Mouse (Mus musculus): ENCODE results near the gene Slc22a6. TPM values are rescaled to one million over a fixed set of nuclear protein-coding genes. Genes with fewer than 3 reads are reported as not detected.

Slc22a6 gene
- not detected for total RNA-seq (2021)
- long read RNA-seq, experiment 1 = 0 reads
- long read RNA-seq, experiment 2 = 0 reads

GRCm38 (mm10) chr19:8617904-8618303 is at the start of gene Slc22a6:
Gene Slc22a6 (plus strand): TSS chr19:8618039.
- Histone ChIP-seq H3K4me3 (no peak within 1 kb of the TSS), H3K27ac (no peak within 1 kb of the TSS)
- intact Hi-C loops (cut with DNase I) = no loop called here
- DNase-seq = no peak
- no peak for TF ChIP-seq CTCF (IDR thresholded peaks at IDR 0.05)

DNA sequence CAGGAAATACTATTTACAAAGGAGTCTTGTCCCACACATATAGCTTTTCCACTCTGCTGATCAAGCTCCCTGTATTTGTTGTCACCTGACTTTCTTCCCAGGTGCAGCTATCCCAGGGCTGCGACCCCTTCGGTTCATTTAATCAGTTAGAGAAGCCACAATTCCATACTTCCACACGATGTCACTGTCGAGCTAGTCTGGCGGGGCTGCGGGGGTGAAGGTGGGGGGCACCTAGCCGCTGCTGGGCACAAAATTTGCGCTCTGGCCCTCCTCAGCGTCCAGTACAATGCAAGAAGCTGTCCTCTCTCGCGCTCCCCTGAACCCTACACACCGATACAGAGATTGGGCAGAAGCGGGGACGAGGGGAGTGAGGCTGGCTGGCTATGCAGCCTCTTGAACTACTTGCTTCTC is 48.4 kb upstream of the Slc22a6 start:
- intact Hi-C loops (cut with DNase I) = no loop called here
- DNase-seq = no peak
- Histone ChIP-seq H3K4me3 (peak overlapping the region; percentile 48), H3K27ac (no peak overlapping the region)
- peak; percentile 42 for TF ChIP-seq CTCF (IDR thresholded peaks at IDR 0.05)

DNA sequence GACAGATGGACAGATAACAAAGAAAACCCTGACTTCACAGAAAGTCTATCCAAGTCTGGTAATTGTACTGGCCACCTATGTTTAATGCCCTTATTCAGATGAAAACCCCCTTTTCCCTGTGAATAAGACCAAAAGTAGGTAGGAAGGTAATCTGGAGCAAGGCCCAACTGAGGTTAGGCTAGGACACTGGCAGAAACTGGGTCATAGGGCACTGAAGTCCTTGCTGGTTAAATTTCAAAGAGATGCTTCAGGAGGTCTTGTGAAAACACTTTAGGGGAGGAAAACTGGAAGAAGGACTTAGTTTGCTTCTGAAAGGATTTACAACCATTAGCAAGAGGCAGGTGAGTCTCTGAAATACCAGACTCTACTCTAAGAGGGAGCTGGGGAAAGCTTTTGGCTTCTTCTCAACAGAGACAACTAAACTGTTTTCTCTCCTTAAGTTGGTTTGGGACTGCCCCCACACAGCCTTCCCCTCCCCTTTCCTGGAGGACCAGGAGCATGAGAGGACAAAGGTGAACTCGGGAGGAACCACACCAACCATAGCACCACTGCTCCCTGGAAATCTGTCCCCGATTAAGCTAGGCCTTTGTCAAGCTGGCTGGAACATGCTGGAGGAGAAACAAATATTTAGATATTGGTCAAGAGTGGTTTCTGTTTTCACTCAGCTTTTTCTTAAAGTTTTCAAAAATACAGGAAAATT is 47.3 kb upstream of the Slc22a6 start:
- intact Hi-C loops (cut with DNase I) = no loop called here

DNA sequence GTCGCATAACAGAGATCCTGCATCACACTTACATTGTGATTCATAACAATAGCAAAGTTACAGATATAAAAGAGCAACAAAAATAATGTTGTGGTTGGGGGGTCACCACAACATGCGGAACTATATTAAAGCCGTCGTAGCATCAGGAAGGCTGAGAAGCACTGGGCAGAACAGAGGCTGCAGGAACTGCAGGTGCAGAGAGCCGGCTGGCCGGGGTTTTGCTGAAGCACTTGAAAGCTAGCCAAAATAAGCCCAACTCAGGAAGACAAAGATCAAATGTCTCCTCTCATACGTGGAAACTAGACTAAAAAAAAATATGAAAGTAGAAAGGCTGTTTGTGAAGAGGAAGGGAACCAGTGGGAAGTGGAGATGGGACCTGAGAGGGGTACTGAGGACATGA is 46.1 kb upstream of the Slc22a6 start:
- Histone ChIP-seq H3K27ac (no peak overlapping the region), H3K4me3 (no peak overlapping the region)
- no peak for TF ChIP-seq CTCF (IDR thresholded peaks at IDR 0.05)
- no peak for DNase-seq
- intact Hi-C loops (cut with DNase I) = no loop called here

More for the DNA sequence above, 47.3 kb upstream of the Slc22a6 start:
- Histone ChIP-seq H3K27ac (no peak overlapping the region), H3K4me3 (no peak overlapping the region)
- DNase-seq = no peak
- TF ChIP-seq CTCF (IDR thresholded peaks at IDR 0.05) = no peak

- DNase-seq = no peak
- no peak overlapping the region for H3K27ac ChIP-seq
- no peak overlapping the region for H3K4me3 ChIP-seq
- TF ChIP-seq CTCF (IDR thresholded peaks at IDR 0.05) = no peak
- intact Hi-C loops (cut with DNase I) = no loop called here
Observed at GRCm38 (mm10) chr19:8572485-8572884, 45.4 kb upstream of the Slc22a6 start.

GRCm38 (mm10) chr19:8577432-8577831 is 40.4 kb upstream of the Slc22a6 start:
- DNase-seq = no peak
- intact Hi-C loops (cut with DNase I) = no loop called here
- no peak overlapping the region for H3K4me3 ChIP-seq
- no peak for TF ChIP-seq CTCF (IDR thresholded peaks at IDR 0.05)
- H3K27ac ChIP-seq = no peak overlapping the region

GRCm38 (mm10) chr19:8578293-8578969 is 39.4 kb upstream of the Slc22a6 start:
- H3K4me3 ChIP-seq = peak overlapping the region; percentile 61
- peak; percentile 52 for DNase-seq
- H3K27ac ChIP-seq = no peak overlapping the region
- peak; percentile 100 for TF ChIP-seq CTCF (IDR thresholded peaks at IDR 0.05)
- intact Hi-C loops (cut with DNase I) = loop anchor here (1.0 kb wide), 1 partner anchor 105 kb away; no protein-coding TSS in a partner anchor

GRCm38 (mm10) chr19:8578970-8579342 is 38.9 kb upstream of the Slc22a6 start:
- intact Hi-C loops (cut with DNase I) = loop anchor here (1.0 kb wide), 1 partner anchor 104 kb away; no protein-coding TSS in a partner anchor
- no peak for TF ChIP-seq CTCF (IDR thresholded peaks at IDR 0.05)
- Histone ChIP-seq H3K4me3 (no peak overlapping the region; the same call in 1 of the 2 replicates), H3K27ac (no peak overlapping the region)
- no peak for DNase-seq

DNA sequence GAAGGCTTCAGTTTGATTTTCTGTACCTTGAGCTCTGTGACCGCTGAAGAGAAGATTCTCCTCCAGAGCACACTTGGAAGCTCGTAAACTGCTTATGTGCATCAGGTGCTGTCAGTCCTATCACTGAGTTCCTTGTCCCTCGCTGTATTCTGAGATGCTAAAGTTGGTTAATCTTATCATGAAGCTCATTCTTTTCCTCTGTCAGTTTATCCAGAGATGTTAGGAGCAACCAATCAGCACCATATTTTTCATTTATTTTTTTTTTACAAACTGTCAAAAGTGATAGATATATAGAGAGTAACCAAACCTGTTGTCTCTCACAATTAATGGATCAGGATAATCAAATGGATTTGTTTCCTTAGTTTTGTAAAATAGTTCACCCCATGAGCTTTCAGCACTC is 32.5 kb upstream of the Slc22a6 start:
- DNase-seq = no peak
- intact Hi-C loops (cut with DNase I) = no loop called here
- H3K4me3 ChIP-seq = no peak overlapping the region
- no peak overlapping the region for H3K27ac ChIP-seq
- TF ChIP-seq CTCF (IDR thresholded peaks at IDR 0.05) = no peak

DNA sequence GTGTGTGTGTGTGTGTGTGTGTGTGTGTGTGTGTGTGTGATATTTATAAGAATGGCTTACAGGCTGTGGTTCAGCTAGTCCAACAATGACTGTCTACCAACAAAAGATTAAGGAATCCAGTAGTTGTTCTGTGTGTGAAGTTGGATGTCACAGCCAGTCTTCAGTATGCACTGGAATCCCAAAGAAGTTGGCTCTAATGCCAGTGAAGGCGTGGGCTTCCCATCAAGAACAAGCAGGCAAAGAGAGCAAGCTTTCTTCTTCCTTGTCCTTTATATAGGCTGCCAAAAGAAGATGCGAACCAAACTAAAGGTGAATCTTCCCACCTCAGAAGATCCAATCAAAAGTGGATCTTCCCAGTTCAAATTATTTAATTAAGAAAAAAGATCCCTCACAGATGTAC is 31.9 kb upstream of the Slc22a6 start:
- intact Hi-C loops (cut with DNase I) = no loop called here
- DNase-seq = no peak
- no peak for TF ChIP-seq CTCF (IDR thresholded peaks at IDR 0.05)
- no peak overlapping the region for H3K27ac ChIP-seq
- H3K4me3 ChIP-seq = no peak overlapping the region

DNA sequence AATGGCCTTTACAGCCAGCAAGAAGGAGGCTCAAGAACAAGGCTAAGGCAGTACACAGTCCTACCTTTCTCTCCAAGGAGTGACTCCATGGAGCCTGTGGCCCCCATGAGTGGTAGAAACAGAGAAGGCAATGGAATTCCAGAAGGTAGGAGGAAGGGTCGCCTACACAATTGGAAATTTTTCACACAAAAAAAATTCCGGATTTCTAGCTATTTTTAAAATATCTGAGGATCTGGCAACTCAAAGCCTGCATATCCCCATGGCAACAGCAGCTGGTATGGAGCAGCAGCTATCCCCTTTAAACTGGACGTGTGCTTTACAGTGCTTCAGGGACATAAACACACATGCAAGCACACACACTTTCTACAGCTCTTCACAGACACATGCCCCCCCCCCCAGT is 31.5 kb upstream of the Slc22a6 start:
- no peak overlapping the region for H3K27ac ChIP-seq
- DNase-seq = no peak
- no peak overlapping the region for H3K4me3 ChIP-seq
- intact Hi-C loops (cut with DNase I) = no loop called here
- TF ChIP-seq CTCF (IDR thresholded peaks at IDR 0.05) = no peak

- no peak for DNase-seq
- TF ChIP-seq CTCF (IDR thresholded peaks at IDR 0.05) = no peak
- intact Hi-C loops (cut with DNase I) = no loop called here
Observed at GRCm38 (mm10) chr19:8587315-8587714, 30.5 kb upstream of the Slc22a6 start.

GRCm38 (mm10) chr19:8590954-8591353 is 26.9 kb upstream of the Slc22a6 start, which contains the start of gene Slc22a8:
Gene Slc22a8 (plus strand): TSS chr19:8591254.
- no peak within 1 kb of the TSS for H3K4me3 ChIP-seq
- TF ChIP-seq CTCF (IDR thresholded peaks at IDR 0.05) = no peak
- no peak within 1 kb of the TSS for H3K27ac ChIP-seq
- intact Hi-C loops (cut with DNase I) = no loop called here
- no peak for DNase-seq

More at GRCm38 (mm10) chr19:8587315-8587714, 30.5 kb upstream of the Slc22a6 start:
- no peak overlapping the region for H3K4me3 ChIP-seq
- no peak overlapping the region for H3K27ac ChIP-seq

All from gastrocnemius, adult 2 months (tissue).